Mouse (Mus musculus) frontal cortex, adult (tissue): ENCODE data around the gene Vps16.

Experiments
- ATAC-seq: cut with Nextera tagmentation; 2 replicates; pipeline ENCODE4 v1.9.2; 2017; ENCODE audit warnings: mild to moderate bottlenecking, moderate library complexity, mixed read lengths; ENCODE audit not compliant: low TSS enrichment

Gene Vps16

DNA sequence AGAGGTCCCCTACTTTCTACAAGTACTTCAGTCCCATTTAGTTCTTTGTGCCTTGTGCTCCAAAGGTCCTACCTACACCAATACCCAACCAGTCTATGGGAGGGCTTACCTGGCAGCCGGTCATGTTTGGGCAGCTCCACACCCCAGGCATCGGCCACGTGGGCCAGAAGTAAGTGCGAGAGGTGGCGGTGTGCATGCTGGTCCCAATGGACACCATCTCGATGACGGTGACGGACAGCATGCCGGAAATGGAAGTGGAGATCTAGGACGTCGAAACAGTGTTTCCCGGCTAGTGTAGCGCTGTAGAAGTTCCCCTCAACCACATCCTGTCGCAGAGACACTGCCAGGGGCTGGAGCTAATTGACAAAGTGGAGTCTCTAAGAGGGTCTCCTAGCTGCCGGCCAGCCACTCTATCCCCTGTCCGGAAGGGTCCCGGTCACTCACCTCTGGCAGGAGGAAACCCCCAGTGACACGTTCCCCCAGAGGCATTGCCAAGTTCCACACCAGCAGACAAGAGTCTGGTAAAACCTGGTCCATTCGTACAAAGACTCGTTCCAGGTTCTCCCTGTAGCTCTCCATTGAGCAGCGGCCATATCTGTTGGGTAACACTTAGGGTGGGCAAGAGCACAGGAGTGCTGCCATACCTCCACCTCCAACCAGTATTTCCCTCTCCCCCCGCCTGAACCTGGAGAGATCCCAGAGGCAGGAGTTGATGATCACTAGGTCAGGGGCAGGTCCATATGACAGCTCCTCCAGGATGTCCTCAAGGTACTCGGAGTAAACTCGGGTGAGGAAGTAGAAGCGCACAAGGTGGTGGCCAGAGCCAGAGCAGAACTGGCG lies 2.1 kb upstream of the Vps16 start:
- ATAC-seq: no peak

DNA sequence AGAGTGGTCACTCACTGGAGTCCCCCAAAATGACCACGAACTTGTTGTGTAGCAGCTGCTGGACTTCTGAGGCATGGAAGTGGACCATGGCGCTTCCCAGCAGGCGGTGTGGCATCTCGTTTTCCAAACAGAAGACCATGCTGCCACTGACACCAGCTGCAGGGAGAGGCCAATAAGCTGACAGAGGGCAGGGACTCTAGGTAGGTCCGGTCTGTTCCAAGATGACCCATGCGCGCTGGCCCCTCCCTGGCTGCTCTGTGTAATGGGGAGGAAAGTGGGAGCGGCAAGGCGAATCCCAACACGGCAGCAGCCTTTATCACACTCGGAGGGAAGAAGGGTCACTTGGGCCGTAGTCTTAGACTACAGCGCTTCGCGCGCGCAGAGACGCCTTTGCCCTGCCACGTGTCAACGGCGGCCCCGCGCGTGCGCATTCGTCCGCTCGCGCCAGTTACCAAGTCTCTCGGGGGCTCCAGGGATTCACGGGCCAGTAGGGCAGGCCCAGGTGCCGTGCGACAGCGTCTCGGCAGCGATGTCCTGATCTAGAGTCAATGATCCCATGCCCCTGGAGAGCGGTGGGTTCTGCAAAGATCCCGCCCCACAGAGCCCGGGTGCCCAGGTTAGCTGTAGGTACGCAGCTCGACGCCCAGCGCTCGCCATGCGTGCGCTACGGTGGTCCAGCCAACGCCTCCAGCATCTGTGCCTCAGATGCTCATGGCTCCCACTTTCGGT lies 578 bp upstream of the Vps16 start:
- peak; percentile 64 for ATAC-seq

DNA sequence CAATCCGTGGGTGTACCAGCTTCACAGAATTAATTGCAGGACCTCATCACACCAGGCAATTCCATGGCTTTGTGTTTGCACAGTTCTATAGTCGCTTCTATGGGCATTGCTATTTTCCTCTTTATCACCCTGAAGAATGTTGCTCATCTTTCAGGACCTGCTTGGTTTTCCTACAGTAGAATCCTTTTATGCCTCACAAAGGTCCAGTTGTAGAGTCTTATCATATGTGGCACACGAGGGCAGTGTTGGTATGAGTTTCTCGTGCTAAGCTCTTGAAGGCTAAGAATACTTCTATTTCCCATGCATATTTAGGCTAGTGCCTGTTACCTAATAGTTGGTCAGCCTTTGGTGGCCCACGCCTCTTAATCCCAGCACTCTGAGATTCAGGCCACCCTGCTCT lies 973 bp downstream of the Vps16 start:
- ATAC-seq: no peak

DNA sequence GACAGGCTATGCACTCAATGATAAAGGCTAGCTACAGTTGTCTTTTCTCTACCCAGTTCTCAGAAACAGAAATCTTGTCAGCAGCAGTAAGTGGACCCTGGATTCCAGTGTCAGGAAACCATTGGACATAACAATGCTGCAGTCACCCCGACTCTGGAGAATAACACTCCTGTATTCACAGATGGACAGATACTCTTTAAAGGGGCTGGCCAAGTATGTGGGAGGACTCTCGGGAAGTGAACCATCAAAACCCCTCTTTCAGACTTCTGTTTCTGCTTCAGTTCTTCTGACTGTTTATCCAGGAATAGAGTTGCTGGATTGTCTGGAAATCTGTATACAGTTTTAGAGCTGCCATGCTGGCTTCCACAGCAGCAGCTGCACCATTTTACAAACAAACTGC lies 5.7 kb downstream of the Vps16 start:
- ATAC-seq: no peak

DNA sequence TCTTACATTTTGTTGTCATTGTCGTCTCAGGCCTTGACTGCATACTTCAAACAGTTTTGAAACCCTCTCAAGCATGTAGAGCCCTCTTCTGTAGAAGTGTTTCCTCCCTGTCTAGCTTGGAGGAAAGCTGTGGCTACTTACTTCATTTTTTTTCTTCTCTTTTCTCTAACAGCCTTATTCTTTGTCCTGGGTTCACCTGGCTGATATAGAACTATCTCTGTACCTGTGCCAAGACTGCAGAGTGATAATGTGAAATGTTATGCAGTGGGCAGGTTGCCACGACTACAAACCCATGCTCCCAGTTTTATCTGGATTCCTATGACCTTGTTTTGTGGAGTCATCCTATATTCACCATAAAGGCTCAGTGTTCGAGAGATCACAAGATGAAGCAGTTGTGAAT lies 6.3 kb downstream of the Vps16 start:
- ATAC-seq: no peak

DNA sequence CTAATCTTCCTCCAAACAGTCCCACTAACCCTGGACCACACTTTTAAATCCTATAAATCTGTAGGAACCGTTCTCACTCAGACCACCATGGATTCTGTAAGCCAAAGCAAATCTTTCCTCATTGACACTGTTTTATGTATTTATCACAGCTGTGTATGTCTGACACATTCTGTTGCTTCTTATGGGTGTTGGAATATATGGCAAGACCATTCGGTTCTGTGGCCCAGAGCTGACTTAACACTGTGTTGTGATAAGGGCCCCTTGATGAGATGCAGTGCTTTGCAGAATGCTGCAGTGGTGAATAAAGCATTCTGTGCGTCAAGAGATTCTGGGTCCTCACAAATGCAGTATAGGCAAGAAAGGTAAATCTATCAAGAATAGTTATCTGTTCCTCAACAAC lies 8.0 kb downstream of the Vps16 start:
- no peak for ATAC-seq

DNA sequence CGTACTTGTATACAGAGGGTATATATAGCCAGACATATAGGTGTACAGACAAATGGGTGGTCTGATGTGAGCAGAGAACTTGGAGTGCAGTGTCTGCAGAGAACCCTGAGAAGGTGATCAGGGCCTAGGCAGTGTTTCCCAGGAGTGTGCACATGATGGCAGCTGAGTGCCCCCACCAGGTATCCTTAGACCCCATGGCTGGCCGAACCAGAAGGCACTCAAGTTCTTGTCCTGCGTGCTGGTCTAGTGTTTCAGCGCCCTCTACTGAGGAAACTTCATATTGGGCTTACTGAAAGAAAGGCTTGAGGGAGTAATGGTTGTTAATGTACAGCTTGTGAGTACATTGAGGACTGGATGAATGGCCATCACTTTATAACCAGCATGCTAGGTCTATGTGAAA lies 9.0 kb downstream of the Vps16 start:
- peak; percentile 73; the same call in 1 of the 2 replicates for ATAC-seq

DNA sequence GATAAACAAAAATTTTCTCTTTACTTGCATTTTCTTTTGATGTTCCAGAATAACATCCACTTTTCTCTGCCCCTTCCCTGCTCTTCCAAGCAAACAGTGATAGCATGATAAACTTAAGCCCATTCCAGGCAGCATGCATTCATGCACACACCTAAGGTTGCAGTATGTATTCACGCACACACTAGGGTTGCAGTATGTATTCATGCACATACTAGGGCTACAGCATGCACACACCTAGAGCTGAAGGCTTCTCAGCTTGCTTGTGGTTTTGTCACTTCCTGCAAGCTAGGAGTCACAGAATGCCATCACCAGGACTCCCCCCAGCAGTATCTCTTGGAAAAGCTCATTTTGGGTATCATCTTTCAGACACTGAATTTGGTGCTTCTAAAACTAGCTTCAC lies 12.6 kb downstream of the Vps16 start:
- no peak for ATAC-seq

DNA sequence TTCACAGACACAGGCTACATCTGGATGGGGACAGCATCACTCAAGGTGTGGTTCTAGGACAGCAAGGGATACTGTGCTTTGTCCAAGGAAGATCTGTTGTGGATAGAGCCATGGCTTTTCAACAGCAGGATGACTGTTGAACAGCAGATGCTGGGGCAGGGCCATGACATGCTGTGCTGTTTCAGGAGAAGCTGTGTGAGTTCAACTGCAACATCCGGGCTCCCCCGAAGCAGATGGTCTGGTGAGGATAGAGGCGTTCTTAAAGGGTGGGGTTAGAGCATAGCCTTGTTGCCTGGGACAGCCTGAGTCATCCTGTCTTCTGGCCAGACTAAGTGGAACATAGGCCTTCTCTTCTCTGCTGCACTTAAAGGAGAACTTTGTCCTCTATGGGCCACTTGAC lies 14.7 kb downstream of the Vps16 start:
- no peak for ATAC-seq

DNA sequence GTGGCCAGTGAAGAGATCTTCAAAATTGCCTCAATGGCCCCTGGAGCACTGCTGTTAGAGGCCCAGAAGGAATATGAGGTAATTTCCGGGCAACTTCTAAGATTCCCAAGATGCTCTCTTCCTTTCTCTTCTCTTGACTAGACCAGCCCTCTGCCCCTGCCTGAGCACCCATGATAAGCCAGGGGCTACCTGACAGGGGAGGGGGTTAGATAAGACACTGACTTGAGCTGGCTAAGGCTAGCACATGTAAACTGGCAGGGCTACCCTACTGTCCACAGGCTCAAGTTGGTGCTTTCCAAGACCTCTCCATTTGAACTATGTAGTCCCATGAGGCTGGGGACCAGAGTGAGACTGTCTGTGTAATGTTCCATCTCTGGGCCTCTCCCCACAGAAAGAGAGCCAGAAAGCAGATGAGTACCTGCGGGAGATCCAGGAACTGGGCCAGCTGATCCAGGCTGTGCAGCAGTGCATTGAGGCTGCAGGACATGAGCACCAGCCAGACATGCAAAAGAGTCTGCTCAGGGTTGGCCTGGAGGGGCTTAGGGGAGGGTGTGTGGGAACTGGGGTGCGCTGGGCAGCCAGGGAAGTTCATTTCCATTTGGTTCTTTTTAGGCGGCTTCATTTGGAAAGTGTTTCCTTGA lies 15.8 kb downstream of the Vps16 start:
- no peak for ATAC-seq

DNA sequence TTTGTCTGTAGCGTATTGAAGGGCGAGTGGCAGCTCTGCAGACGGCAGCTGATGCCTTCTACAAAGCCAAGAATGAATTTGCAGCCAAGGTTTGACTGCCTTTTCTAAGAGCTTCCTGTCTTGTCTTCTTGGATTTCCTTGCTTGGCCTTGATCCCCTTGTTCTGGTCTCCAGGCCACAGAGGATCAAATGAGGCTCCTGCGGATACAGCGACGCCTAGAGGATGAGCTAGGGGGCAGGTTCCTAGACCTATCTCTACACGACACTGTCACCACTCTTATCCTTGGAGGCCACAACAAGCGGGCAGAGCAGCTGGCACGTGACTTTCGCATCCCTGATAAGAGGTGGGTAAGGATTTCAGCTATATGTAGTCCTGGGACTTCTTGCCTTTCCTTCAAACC lies 18.0 kb downstream of the Vps16 start:
- ATAC-seq: no peak

DNA sequence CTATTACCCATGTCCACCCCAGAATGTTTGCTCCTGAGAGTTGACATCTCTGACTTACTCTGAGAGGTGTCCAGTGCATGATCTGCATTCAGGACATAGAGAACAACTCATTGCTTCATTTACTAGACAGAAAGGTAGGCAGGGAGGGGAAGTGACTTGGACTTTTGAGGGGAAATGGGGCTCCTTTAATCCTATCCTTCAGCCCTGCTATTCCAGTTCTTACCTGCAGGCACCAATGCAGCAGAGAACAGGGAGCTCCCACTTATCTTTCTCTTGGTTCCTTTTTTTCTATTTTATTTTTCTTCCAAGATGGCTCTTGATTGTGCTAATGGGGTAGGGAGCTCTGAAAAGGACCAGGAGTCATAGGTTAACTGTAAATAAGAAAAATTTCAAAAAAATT lies 24.3 kb downstream of the Vps16 start:
- ATAC-seq: no peak

DNA sequence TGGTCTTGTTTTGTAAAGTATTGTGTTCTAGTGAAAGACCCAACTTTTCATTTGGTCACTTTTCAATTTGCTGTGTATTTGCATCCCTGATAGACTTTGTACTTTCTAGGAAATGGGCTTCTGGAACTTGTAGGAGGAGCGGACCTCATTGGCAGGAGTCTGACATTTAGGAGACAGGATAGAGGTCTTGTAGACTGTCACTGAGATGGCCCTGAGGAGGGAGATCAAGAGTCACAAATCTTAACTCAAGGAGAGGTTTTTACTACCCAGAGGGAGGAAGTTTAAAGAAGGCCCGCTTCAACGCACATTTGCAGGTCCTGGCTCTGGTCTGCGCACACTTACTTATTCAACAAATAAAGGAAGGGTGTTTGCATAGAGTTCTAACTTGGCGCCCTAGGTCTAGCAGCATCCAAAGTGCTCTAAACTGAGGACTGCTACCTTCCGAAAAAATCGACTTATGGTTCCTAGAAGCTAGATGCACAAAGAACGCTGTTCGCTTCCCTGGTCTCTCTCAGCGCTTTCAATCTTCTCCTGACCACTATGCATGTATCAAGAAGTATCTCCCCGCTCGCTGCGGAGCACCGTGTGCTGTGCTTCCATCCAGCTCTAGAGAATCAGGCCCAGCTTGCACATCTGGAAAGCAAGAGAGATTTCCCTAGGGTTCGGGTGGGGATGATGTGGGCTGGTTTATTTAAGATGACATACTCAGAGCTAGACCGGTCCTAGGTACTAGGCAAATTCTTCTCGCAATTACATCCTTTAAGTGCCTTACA lies 25.1 kb downstream of the Vps16 start:
- ATAC-seq: peak; percentile 14; the same call in 1 of the 2 replicates

DNA sequence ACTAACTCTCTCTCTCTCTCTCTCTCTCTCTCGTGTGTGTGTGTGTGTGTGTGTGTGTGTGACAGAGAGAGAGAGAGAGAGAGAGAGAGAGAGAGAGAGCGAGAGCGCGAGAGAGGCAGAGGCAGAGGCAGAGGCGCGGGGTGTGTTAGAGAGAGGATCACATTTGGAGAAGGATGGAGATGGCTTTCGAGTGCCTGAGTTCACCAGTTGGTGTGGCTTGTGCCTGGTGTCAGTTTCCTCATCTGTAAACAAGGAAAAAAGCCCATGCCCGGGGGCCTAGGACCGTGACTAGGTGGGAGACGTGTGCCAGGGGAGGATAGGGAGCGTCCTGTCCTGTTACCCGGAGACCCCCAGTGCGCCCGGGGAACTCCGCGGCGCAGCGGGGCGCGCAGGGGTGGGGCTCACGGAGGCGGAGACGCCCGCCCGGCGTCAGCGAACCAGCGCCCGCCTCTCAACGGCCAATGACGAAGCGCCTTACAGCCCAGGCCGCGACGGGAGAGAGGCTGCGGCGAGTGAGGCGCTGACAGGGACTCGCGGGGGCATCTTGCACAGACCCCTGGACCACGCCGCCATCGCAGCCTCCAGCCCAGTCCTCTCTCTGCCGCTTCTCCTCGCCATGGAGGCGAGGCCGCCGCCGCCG lies 25.8 kb downstream of the Vps16 start, which contains the start of gene Ptpra:
TSS of gene Ptpra (plus strand) at position 485 of the 640 bp plus-strand sequence.
- ATAC-seq: peak; percentile 93

DNA sequence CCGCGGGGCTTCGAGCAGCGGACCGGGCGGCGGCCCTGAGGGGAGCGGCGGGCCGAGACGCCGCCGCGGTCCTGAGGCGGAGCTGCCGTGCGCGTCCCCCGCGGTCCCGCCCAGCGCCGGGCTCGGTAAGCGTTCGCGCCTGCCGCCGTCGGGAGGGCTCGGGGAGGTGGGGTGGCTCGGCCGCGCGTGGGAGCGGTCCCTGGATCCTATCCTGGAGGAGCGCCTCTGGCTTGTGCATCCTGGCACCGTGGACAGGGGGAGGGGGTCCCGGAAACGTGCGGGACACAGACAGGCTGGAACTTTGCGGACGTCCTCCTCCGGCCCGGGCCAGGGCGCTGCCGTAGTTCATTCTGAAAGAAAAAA lies 26.3 kb downstream of the Vps16 start:
- ATAC-seq: peak; percentile 71

DNA sequence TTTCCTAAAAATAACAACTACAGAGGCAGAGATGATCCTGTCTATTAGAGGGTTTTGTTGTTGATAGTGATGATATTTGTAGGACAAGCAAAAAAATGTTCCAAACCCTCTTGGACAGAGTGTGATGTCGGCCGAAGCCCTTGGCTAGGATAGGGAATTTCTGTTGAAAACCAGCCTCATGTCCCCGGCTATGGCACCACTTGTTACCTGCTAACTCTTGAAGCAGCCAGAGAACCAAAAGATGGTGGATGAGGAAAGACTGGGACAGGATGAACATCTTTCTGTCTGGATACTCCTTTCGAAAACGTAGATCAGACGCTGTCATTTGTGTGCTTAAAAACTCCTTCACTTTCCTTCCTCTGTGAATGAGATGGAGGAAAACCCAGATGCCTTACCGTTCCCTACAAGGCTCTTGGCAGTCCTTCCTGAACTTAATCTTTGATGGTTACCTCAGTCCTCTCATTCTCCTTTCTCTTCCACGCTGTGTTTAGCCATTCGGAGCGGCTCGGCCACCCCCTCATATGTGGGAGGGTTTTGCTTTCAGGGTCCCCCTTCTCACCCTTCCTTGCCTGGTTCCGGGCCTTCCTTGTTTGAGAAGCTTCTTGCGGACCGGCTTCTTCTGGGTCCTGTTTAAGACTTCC lies 27.1 kb downstream of the Vps16 start:
- no peak for ATAC-seq

DNA sequence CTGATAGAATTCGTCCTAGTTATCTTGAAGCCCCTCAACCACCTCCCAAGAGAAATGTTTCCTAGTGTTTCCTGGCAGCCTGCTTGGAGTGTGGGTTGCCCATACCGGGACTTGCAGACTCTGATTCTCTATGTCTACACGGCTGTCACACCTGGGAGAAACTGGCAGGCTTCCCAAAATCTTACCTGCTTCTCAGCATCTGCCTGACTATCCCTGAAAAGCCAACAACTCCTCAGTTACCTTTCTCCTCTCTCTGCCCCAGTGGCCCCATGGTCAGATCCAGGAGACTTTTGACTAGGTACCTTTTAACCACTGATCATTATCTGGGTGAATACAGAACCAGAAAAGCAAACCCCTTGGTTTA lies 27.6 kb downstream of the Vps16 start:
- no peak for ATAC-seq

DNA sequence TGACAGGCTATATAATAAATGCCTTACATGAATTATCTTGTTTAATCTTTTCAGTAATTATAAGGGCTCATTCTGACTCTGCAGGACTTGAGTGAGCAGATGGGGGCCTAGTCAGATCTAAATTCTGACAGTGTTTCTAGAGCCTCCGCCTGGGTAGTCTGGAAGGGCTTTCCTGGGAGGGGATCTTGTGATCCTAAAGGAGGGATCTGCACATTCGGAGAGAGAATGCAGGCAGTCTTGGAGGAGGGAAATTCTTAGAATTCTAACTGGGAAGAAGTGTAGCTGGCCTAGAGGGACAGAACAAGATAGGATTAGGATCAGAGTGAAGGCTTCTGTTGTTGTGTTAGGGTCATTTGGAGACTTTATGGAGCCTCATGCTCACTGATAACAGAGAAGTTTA lies 28.1 kb downstream of the Vps16 start:
- ATAC-seq: no peak

DNA sequence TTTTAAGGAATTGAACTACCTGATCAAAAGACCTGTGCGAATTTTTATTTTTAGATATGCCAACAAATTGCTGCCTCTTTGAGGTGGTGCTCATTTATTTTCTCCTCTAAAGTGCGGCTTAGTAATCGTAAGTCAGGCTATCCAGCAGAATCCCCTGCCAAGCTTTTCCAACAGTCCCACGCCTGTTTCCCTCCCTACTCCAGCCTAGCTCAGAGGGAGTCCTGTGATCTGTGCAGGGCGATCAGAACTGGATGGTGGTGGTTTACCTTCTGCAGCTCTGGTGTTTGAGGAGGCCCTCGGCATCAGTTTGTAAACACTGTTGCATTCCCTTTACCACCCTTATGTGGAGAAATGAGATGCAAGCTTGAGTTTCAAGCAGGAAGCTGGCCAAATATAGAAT lies 29.3 kb downstream of the Vps16 start:
- peak; percentile 23; the same call in 1 of the 2 replicates for ATAC-seq

DNA sequence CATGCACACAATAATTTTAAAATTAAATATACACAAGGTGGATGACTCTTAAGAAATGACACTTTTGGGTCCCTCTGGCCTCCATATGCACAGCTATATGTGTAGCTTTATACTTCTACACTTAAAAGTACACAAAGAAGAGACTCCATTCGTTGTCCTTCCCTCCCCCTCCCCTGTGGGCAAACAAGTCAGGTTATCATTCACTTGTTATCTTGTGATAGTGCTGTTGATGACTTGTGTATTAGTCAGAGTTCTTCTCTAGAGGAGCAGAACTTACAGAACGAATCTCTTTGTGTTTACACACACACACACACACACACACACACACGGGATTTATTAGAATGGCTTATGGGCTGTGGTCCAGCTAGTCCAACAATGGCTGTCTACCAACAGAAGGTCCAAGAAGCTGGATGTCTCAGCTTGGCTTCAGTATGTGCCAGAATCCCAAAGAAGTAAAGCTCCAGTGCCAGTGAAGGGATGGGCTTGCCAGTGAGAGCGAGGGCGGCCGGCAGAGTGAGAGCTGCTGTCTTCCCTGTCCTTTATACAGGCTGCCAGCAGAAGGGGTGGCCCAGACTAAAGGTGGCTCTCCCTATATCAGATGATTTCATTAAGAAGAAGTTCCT lies 30.7 kb downstream of the Vps16 start:
- peak; percentile 34; the same call in 1 of the 2 replicates for ATAC-seq

DNA sequence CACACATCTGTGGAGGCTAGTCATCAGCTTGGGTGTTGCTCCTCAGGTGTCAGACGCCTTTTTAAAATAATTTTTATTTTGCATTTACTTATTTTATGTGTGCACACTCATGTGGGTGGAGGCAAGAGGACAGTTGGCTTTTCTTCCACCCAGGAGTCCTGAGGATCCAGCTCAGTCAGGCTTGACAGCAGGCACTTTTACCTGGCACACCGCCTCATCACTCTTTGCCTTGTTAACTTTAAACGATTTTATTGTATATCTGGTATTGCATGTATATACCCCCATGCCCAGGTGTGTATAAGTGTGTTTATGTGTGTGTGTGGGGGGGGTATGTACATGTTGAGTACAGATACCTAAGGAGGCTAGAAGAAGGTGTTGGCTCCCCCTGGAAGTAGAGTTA lies 33.7 kb downstream of the Vps16 start:
- ATAC-seq: no peak
